Mouse (Mus musculus): ENCODE data around the gene Gm9376.
A peak's percentile ranks its signal among the peaks of the same experiment; 100 is the strongest.

The Gm9376 gene

DNA sequence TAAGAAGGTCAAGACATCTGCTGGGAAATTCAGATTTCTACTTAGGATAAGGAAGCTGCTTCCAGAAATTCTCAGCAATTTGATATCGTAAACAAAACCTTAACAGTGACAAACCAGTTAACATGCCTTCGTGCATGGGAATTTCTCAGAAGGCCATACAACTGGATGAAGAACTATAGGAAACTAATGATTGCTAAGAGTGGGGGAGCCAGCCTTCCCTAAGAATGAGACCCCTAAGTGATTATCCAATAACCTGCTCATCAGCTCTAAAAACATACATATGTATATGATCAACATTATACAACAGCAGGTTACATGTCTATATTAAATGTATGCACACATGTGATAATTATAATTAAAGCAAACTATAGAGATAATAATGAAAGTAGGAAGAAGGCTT is at the start of gene Gm9376:
TSS of gene Gm9376 (plus strand) at position 301 of the 400 bp plus-strand sequence.
- no peak for DNase-seq (ENCODE audit: low spot score in 2 of 2)

DNA sequence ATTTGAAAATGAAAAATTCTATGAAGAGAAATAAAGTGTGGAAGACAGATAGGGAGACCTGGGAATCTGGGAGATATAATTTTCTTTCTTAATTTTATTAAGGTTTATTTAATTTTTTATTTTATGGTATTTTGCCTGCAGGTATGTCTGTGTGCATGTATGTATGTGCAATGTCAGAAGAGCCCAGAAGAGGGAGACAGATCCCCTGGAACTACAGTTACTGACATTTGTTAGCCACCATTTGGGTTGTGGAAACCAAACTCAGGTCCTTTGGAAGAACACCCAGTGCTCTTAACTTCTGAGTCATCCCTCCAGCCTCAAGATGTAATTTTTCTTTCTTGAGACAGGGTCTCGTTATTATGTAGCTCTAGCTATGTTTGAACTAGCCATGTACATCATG is 45.9 kb upstream of the Gm9376 start:
- DNase-seq (ENCODE audit: low spot score in 2 of 2) = no peak

DNA sequence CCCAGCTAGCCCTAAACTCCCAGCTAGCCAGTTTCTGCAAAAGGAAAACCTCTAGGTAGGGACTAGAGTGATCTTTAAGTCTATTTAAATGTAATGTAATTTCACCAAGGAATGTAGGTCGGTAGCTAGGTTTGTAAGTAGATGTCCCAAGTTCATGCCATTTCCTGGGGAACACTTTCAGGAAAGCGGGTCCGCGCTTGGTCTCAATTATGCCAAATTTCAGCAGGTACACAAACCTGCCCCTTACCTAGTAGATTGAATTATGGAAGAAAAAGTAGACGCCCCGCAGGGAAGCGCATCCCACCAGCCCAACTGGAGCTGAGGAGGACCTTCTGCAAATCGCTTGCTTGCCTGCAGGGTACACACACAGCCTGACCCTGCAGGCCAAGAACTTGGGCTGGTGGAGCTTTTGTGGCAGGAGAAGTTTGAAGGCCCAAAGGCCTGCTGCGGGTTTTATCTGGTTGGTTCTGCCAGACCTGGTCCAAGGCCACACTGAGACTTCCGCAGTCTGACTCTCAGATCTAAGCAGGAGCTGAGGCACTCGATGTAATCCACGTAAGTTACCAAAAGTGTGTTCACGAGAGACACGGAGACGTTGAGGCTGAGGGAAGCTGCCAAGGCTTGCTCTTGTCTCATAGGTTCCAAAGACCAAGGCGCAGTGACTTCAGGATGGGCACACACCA is 41.6 kb upstream of the Gm9376 start:
- DNase-seq (ENCODE audit: low spot score in 2 of 2) = no peak

DNA sequence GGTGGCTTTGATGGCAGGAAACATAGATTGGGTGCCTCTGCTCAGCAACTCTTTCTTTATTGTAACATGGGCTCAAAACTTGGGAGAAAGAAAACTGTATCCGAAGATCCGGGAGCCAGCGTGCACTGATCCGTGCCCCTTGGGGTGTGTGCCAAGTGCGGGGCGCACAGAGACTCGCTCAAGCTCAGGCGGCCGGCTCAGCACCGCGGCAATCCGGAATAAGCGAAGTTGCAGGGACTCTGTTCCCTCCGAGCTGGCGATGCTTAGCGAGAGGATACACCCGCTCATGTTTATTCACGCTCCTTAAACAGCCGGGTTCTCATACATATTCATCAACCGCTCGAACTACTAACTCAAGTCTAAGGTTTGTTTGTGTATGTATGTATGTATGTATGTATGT is 40.8 kb upstream of the Gm9376 start:
- DNase-seq (ENCODE audit: low spot score in 2 of 2) = no peak

DNA sequence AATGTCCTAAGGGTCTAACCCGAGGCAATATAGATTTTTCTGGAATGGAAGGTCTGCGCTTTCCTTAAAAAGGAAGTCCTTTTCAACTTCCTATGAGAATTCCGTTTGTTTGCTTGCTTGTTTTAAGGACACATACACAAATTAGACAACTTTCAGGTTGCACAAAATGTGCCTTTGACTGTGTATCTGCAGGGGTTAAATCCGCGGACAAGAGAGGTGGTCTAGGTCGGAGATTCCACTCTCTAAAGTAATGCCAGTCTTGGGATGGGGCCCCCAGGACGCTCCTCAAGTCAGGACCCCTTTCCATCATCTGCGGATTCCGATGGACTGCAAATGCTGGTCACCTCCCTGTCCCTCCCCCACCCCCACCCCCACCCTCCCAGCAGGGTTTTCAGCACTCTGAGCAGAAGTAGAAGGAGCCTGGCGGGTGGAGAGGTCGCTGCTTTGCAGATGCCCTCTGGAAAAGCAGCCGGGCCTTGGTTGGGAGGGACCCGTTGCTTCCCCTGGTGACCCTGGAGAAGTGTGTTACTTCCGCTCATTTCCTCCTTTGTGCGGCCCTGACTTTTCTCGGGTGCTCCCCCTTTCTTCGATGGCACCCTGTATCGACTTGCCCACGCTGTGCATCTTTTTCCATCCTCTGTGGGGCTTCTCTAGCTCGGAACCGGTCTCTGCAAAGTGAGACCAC is 40.1 kb upstream of the Gm9376 start:
- DNase-seq (ENCODE audit: low spot score in 2 of 2) = no peak

DNA sequence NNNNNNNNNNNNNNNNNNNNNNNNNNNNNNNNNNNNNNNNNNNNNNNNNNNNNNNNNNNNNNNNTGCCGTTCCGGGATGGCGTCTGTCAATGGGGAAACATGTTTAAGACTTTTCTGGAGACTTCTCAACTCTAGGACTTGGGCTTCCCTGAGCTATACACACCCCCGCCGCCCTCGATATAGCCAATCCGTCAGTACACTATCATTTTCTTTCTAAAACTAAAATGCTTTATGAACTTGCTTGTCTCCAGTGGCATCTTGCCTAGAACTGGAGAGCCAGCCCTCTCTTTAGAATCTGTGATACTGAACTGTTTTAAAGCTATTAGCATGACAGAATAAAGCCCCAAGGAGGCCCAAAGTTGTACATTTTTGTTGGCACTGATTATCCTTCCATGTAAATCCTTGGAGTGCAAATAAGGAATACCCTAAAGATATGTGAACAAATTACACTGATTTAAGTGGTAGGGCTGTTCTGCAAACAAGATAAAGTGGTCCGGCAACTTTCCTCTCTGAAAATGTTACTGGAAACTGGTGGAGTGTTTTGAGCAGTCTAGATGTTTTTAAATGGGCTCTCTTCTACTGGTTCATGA is 34.3 kb upstream of the Gm9376 start:
- no peak for DNase-seq (ENCODE audit: low spot score in 2 of 2)

DNA sequence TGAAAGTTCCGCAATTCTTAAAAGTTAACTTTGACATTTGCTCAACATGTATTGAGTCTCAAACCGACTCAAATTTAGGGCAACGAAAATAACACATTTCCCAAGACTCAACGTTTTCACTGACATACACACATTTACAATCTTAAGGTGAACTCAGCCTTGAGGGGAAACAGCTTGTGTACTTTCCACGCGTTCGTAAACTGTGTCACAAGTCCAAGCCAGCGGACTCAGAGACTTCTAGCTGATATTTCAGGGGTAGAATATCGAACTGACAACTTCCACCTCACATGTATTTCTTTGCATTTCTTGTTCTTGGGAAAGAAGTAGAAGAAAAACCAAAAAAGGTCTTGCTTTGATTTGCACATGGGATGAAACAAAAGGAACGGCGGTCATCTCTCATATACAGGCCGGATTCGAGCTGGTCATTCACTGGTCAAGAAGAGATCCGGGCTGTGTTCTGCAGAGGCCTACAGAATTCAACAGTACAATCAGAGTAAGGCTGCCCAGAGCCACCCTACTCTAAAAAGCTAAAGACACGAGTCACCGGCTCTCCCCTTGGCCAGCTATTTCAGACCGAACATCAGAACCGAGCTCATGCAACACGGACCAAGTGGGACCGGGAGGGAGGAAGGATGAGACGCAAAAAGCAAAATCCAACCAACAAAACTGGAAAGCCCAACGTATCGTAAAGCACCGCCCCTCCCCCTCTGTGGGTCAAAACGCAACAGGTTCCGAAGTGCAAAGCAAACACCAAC is 32.8 kb upstream of the Gm9376 start:
- DNase-seq (ENCODE audit: low spot score in 2 of 2) = no peak

DNA sequence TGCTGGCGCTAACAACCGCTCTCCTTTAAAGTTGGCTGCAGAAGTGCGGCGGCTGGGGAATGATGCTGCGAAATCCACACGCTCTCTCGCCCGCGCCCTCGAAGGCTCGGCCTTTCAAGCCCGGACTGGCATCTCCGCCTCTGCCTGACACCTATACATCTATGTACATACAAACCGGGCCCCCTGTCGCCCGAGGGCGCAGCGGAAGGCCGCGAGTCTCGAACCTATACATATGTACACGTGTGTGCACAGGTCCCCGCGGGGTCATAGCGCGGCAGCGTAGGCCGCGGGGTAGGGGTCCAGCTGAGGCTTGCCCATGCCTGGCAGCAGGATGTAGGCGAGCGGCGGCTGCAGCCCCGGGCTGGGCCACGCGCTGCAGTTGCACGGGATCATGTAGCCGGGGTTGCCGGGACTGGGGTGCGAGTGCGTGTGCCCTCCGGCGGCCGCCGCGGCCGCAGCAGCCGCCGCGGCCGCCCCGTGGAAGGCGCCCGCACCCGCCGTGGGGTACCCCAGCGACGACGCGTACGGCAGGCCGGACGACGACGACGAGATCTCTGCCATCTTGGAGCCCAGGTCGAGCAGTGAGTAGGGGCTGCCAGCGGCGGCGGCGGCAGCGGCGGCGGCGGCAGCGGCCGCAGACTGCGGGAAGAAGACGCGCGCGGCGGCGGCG is 32.1 kb upstream of the Gm9376 start:
- DNase-seq (ENCODE audit: low spot score in 2 of 2) = no peak

DNA sequence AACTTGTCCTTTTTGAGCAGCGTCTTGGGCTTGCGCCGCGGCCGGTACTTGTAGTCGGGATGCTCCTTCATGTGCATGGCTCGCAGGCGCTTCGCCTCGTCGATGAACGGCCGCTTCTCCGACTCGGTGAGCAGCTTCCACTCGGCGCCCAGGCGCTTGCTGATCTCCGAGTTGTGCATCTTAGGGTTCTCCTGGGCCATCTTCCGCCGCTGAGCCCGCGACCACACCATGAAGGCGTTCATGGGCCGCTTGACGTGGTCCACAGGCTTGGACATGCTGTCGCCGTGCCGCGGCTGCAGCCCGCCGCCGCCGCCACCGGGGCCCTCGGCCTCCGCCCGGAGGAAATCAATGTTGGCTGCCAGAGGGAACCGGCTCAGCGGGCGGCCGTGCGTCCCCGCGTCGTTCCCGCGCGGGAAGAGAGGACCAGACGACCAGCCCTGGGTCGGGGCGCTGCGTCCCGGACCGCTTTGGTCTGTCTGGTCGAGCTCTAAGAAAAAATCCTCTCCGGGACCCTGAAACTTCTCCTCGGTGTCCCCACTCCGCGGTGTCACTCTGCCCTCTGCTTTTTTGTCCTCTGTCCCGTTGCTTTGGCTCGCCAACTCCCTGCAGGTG is 31.3 kb upstream of the Gm9376 start:
- DNase-seq (ENCODE audit: low spot score in 2 of 2) = no peak

DNA sequence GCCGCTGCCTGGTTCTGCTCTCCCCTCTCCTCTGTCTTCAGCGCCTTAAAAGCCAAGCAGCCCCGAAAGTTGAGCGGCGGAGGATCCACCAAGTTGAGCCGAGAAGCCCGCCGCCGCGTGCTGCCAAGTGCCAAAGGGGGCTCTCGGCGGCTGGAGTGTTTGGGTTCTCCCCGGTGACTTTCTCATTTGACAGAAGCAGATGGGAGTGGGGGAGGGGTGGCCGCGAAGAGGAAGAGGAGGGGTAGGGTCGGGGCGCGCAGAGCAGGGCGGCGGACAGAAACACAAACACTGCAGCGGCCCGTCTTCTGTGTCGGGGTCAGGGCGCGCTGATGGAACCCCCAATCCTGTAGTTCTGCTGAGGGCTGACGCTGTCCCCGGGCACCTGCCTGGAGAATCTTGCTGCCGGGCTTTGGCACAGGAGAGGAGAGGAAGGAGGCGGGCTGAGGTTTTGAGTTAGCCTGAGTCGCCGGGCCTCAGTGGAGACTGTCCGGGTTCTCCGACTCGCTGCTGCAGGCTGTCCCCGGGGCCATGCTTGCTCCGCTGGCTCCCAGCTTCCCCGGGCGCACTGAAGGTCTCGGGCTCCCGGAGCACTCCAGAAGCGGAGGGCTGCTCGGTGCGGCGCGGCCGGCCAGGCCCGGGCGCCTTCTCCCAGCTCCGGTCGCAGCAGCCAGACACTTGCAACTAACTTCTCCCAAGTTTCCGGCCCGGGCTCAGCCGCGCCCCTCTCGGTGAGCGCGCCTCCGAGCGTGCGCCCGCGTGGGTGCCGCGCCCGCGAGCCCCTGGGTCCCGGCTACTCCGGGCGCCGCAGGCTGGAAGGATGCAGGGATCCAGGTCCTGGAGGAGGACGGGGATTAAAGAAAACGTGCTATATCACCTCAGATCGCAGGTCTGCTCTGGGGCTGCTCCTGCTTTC is 30.5 kb upstream of the Gm9376 start:
- no peak for DNase-seq (ENCODE audit: low spot score in 2 of 2)

DNA sequence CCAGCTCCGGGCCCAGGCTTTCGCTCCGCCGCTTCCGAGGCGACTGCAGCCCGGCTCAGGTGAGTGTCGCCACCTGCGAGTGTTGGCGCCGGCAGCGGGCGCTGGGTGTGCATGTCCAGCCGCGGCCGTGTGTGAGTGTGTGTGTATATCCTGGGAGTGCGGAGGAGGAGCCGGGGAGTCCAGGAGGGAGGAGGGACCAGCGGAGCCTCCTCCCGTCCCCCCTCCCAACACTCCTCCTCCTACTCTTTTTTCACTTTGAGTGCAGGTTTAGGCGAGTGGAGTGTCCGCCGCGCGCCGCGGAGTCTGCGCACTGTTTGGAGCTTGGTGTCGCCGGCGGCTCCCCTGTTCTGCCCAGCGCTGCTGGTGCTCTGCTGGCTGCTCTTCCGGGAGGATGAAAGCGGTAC is 29.9 kb upstream of the Gm9376 start, which contains the start of gene Sox21:
TSS of gene Sox21 (minus strand) at position 145 of the 404 bp plus-strand sequence.
- DNase-seq (ENCODE audit: low spot score in 2 of 2) = peak; percentile 34

DNA sequence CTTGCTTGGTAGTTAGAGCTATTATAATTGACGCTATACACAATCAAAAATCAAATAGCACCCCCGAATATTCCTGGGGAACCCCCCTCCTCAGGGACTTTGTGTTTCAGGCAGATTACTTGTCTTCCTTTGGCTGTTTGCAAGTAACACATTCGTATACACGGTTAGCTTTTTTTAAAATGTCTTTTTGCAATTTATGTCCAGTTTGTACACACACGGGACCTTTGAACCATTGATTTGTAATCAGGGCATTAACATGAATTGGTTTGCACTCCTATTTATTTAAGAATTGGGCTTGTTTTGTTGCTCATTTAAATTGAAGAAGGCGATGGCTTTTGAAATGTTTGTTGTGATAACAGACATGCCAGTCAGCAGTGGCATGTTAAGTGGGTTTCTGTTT is 29.0 kb upstream of the Gm9376 start:
- no peak for DNase-seq (ENCODE audit: low spot score in 2 of 2)

DNA sequence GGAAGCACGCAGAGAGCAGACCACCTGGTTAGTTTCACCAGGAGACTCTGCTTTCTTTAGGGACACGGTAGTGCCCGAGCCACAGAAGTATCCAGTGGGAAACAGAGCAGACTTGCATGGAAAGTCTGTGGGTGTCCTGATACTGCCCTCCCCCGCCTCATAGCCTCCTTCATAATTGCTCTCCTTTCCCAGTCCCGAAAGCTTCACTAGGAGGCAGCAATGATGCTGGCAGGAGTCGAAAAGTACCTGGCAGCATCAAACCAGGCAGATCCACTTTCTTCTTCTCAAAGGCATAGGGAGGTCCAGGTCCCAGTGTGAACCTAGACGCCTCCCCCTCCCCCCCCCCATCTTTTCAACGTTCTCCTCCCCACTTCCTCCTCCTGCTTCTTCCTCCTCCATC is 27.4 kb upstream of the Gm9376 start:
- DNase-seq (ENCODE audit: low spot score in 2 of 2) = no peak

DNA sequence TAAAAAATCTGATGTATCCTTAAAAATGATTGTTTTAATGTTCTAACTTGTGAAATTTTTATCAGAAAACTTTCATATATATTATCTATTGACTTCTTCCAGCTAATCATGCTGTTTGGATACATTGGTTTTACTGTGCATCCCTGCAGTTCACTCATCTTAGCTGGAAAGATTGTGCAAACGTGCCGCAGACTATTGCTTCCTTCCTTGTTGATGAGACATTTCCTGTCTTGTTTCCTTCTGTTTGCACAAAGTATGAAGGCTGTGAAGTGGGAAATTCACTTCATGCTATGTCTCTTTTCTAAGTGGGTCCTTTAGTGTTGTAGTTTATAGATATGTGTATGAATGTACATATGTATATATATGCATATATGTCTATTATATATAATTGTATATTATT is 25.3 kb upstream of the Gm9376 start:
- DNase-seq (ENCODE audit: low spot score in 2 of 2) = no peak

DNA sequence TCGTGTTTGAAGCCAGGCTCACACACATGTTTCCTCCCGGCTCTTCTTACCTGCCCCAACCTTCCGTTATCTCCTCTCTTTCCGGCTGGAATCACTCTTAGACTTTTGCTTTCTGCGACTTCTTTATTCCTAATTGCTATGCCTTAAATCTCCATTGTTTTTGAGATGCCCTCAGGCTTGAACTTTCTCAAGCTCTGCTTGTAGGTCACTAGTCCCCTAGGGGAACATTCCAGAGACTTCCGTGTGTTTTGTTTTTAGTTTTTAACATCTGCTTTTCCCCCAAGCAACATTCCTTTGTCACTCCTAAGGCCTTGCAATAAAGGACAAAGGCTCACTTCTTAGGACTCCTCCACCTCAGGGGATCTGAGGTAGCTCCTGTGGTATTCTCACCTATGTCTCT is 13.4 kb upstream of the Gm9376 start:
- no peak for DNase-seq (ENCODE audit: low spot score in 2 of 2)

DNA sequence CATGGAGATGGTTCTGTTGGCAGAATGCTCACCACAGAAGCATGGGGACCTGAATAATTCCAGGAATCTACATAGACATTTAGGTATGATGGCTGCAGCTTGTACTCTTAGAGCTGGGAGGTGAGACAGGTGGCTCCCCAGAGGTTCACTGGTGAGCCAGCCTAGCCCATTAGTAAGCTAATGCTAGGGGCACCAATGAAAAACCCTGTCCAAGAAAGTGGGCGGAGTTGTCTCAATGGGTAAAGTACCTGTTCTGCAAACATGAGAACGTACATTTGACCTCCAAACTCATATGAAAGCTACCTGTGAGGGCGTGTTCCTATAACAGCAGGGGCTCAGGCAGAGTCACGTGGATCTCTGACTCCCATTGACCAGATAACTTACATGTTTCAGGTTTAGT is 2.1 kb downstream of the Gm9376 start:
- DNase-seq (ENCODE audit: low spot score in 2 of 2) = no peak

DNA sequence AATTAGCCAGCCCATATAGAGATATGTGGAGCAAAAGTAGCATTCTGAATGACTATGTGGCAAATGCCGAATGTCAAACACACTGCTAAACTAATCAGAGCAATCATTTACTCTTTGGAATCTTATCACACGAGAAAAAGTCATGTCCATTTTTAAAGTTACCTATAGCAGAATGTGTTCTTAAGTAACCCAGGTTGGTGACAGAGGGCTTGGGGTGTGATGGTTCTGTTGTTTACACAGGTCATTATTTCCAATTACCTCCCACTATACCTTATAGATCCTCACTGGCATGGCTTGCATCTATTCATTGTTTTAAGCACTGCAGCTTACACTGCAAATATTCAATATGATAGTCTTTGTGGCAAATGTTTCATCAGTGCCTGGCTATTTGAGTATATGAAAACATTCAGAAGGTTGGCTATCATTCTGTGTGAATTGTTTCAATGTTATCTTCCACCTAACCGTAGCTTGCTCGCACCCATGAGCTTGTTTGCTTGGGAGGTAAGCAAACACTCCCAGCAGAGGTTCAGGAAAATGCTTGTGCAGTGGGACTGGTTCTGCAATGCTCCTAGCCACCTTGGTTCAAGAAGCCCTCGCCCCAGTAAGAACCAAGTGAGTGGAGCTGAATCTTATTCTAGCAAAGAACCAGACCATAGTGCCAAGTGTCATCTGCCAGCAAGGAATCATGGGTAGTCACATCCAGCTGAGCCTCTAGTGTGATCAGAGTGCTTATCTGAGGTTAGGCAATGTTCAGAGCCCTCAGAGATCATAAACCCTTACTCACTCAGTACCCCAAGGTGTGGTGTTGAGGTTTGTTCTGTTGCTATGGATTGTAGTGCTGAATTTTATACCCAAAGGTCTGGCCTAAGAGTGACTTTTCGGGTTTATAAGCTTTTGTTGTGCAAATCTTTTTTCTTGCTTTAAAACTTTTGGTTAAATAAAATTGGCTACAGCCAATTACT is 6.1 kb downstream of the Gm9376 start:
- DNase-seq (ENCODE audit: low spot score in 2 of 2) = no peak

DNA sequence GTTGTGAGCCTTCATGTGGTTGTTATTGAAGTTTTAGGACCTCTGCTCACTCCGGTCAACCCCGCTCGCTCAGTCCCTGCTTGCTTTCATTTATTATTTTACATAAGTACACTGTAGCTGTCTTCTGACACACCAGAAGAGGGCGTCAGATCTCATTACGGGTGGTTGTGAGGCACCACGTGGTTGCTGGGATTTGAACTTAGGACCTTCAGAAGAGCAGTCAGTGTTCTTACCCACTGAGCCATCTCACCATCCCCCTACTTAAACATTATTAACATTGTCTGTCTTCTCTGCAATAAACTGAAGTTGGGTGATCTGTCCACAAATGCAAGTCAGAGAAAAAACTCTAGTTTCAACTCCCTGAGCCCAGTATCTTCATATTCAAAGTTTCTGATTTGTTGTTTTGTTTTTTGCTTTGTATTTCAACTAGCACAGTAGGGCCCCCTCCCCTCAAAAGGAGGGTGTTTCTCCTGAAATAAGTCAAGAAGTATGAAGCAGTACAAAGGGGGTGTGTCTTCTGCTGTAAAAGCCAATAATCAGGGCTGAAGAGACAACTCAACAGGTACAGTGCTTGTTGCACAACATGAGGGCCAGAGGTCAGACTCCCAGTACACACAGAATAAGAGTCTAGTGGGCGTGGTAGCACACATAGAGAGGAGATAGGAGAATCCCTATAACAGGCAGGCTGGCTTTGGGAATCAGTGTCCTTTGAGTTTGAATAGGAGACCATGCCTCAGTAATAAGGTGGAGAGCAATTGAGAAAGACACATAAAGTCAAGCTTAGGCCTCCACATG is 11.1 kb downstream of the Gm9376 start:
- DNase-seq (ENCODE audit: low spot score in 2 of 2) = no peak

Data from right cerebral cortex, postnatal 36 days (tissue).